Mouse (Mus musculus) liver, embryonic 11.5 days (tissue): ENCODE data around the gene Dagla. TPM values are rescaled to one million over a fixed set of nuclear protein-coding genes. Genes with fewer than 3 reads are reported as not detected.

Source experiments
- ATAC-seq: fragments of 200-750 bp; cut with Nextera tagmentation; replicated peaks from 2 replicates; pipeline ENCODE4 v1.8.0; 2017; ENCODE audit warnings: moderate number of reproducible peaks, mild to moderate bottlenecking, moderate TSS enrichment, moderate library complexity; ENCODE audit not compliant: low FRiP score
- DNase-seq: peaks from one replicate; pipeline ENCODE4 v3.0.0-alpha.2; 2017; ENCODE audit warnings: low spot score
- H3K27ac ChIP-seq: fragments of 300-500 bp; sonication (generic); 2 replicates; pipeline ENCODE4 v1.5.1; 2014; ENCODE audit warnings: mild to moderate bottlenecking, low read depth, low read length, control low read depth
- H3K27me3 ChIP-seq: fragments of 300-500 bp; sonication (generic); replicated peaks from 2 replicates; pipeline ENCODE4 v1.6.1; 2014; ENCODE audit warnings: low read length, mixed read lengths; ENCODE audit not compliant: control insufficient read depth, insufficient read depth
- H3K36me3 ChIP-seq: fragments of 300-500 bp; sonication (generic); 2 replicates; pipeline ENCODE4 v1.6.1; 2014; ENCODE audit warnings: mild to moderate bottlenecking, low read length, moderate library complexity, mixed read lengths; ENCODE audit not compliant: control insufficient read depth, insufficient read depth
- H3K4me1 ChIP-seq: fragments of 300-500 bp; sonication (generic); replicated peaks from 2 replicates; pipeline ENCODE4 v1.6.1; 2014; ENCODE audit warnings: low read length, mixed read lengths; ENCODE audit not compliant: control insufficient read depth, insufficient read depth
- H3K4me2 ChIP-seq: fragments of 300-500 bp; sonication (generic); 2 replicates; pipeline ENCODE4 v1.6.1; 2014; ENCODE audit warnings: mild to moderate bottlenecking, control low read depth, moderate library complexity
- H3K4me3 ChIP-seq: fragments of 300-500 bp; sonication (generic); 2 replicates; pipeline ENCODE4 v1.5.1; 2014; ENCODE audit warnings: low read depth, low read length, control low read depth
- H3K9ac ChIP-seq: fragments of 300-500 bp; sonication (generic); 2 replicates; pipeline ENCODE4 v1.6.1; 2014; ENCODE audit warnings: low read depth, low read length, control low read depth
- H3K9me3 ChIP-seq: fragments of 300-500 bp; sonication (generic); 2 replicates; pipeline ENCODE4 v1.6.1; 2016; ENCODE audit warnings: low read length, inconsistent platforms, mixed read lengths; ENCODE audit not compliant: control insufficient read depth
- WGBS: fragments of 180-500 bp; shearing (Covaris S2); extraction: QIAGEN DNeasy Blood & Tissue Kit; methylation state at CpG from one replicate; pipeline ENCODE4 v1.1.7; 2014; 5-methylcytosine and 5-hydroxymethylcytosine counted together
- polyA plus RNA-seq: library from polyadenylated mRNA; unstranded; fragments of >200 nt; fragmentation: Nextera tagmentation; extraction: Ambion mirVana; gene quantifications from 2 replicates; pipeline ENCODE4 v1.2.1, GENCODE M21; 2014

Dagla gene
- polyA plus RNA-seq, 1 experiment from 2014 or later, result 0.82 TPM

GRCm38 (mm10) chr19:10271592-10271991 is 33.1 kb downstream of the Dagla start:
- no peaks in the 10 kb centered on the region for H3K9me3 ChIP-seq
- WGBS, result 81% methylated on average over 7 of the region's 7 CpGs
- H3K4me3 ChIP-seq, result no peak overlapping the region
- ATAC-seq (no peak), DNase-seq (no peak)
- no peak overlapping the region for H3K27ac ChIP-seq
- no peaks in the 10 kb centered on the region for H3K27me3 ChIP-seq
- H3K4me1 ChIP-seq, result peaks cover 15% of the 10 kb centered on the region
- no peaks in the 10 kb centered on the region for H3K36me3 ChIP-seq
- H3K9ac ChIP-seq, result no peak overlapping the region
- H3K4me2 ChIP-seq, result no peak overlapping the region

GRCm38 (mm10) chr19:10270356-10270755 is 34.3 kb downstream of the Dagla start:
- H3K4me3 ChIP-seq, result no peak overlapping the region
- no peak for ATAC-seq

GRCm38 (mm10) chr19:10268851-10269250 is 35.8 kb downstream of the Dagla start:
- Histone ChIP-seq H3K36me3 (no peaks in the 10 kb centered on the region), H3K27ac (no peak overlapping the region), H3K9me3 (no peaks in the 10 kb centered on the region), H3K4me3 (no peak overlapping the region), H3K4me1 (peaks cover 18% of the 10 kb centered on the region), H3K27me3 (peaks cover 9% of the 10 kb centered on the region), H3K9ac (no peak overlapping the region), H3K4me2 (no peak overlapping the region)
- 75% methylated on average over 15 of the region's 15 CpGs for WGBS
- ATAC-seq, result no peak
- no peak for DNase-seq

More at GRCm38 (mm10) chr19:10270356-10270755, 34.3 kb downstream of the Dagla start:
- Histone ChIP-seq H3K9ac (no peak overlapping the region), H3K4me1 (peaks cover 19% of the 10 kb centered on the region), H3K4me2 (no peak overlapping the region), H3K27me3 (no peaks in the 10 kb centered on the region), H3K9me3 (no peaks in the 10 kb centered on the region), H3K36me3 (no peaks in the 10 kb centered on the region), H3K27ac (no peak overlapping the region)
- no peak for DNase-seq
- 80% methylated on average over 5 of the region's 5 CpGs for WGBS

- Histone ChIP-seq H3K36me3 (no peaks in the 10 kb centered on the region), H3K27me3 (peaks cover 12% of the 10 kb centered on the region), H3K4me1 (peaks cover 17% of the 10 kb centered on the region), H3K9me3 (no peaks in the 10 kb centered on the region), H3K27ac (no peak overlapping the region), H3K4me3 (no peak overlapping the region), H3K9ac (no peak overlapping the region), H3K4me2 (no peak overlapping the region)
- peak; percentile 58 for ATAC-seq
- DNase-seq, result no peak
- 79% methylated on average over 10 of the region's 10 CpGs for WGBS
Measured at GRCm38 (mm10) chr19:10267953-10268352, 36.7 kb downstream of the Dagla start.

GRCm38 (mm10) chr19:10267057-10267456 is 37.6 kb downstream of the Dagla start:
- no peak overlapping the region; the same call in 1 of the 2 replicates for H3K27ac ChIP-seq
- ATAC-seq (0 out of 2 replicates have a peak, but pooled peaks have one; percentile 15), DNase-seq (no peak)
- WGBS, result 18% methylated on average over 15 of the region's 15 CpGs
- no peak overlapping the region for H3K4me3 ChIP-seq
- H3K27me3 ChIP-seq, result peaks cover 14% of the 10 kb centered on the region
- H3K36me3 ChIP-seq, result no peaks in the 10 kb centered on the region
- peaks cover 12% of the 10 kb centered on the region for H3K4me1 ChIP-seq
- no peak overlapping the region for H3K9ac ChIP-seq
- peak overlapping the region; percentile 31 for H3K4me2 ChIP-seq
- H3K9me3 ChIP-seq, result no peaks in the 10 kb centered on the region

- peak overlapping the region; percentile 31; the same call in 1 of the 2 replicates for H3K4me2 ChIP-seq
- ATAC-seq, result no peak; the same call in 1 of the 2 replicates
Measured at GRCm38 (mm10) chr19:10266196-10266850, 38.4 kb downstream of the Dagla start.

GRCm38 (mm10) chr19:10261369-10261768 is 43.3 kb downstream of the Dagla start:
- Histone ChIP-seq H3K27me3 (peaks cover 15% of the 10 kb centered on the region), H3K4me1 (peaks cover 2% of the 10 kb centered on the region; the same call in 1 of the 2 replicates)
- WGBS, result 58% methylated on average over 7 of the region's 7 CpGs

More at GRCm38 (mm10) chr19:10266196-10266850, 38.4 kb downstream of the Dagla start:
- Histone ChIP-seq H3K4me3 (no peak overlapping the region), H3K36me3 (no peaks in the 10 kb centered on the region), H3K27ac (no peak overlapping the region; the same call in 1 of the 2 replicates), H3K9me3 (no peaks in the 10 kb centered on the region), H3K4me1 (peaks cover 12% of the 10 kb centered on the region), H3K27me3 (peaks cover 15% of the 10 kb centered on the region), H3K9ac (no peak overlapping the region)
- whole genome bisulfite sequencing, result 25% methylated on average over 14 of the region's 14 CpGs
- peak; percentile 52 for DNase-seq

GRCm38 (mm10) chr19:10258279-10259011 is 46.2 kb downstream of the Dagla start:
- H3K27me3 ChIP-seq, result peaks cover 3% of the 10 kb centered on the region; the same call in 1 of the 2 replicates
- 19% methylated on average over 6 of the region's 6 CpGs for WGBS
- no peak overlapping the region for H3K4me3 ChIP-seq
- H3K27ac ChIP-seq, result no peak overlapping the region
- no peaks in the 10 kb centered on the region for H3K9me3 ChIP-seq
- DNase-seq, result no peak
- H3K9ac ChIP-seq, result no peak overlapping the region
- no peak overlapping the region for H3K4me2 ChIP-seq
- H3K36me3 ChIP-seq, result no peaks in the 10 kb centered on the region
- H3K4me1 ChIP-seq, result no peaks in the 10 kb centered on the region
- ATAC-seq, result peak; percentile 46

More at GRCm38 (mm10) chr19:10261369-10261768, 43.3 kb downstream of the Dagla start:
- Histone ChIP-seq H3K9me3 (no peaks in the 10 kb centered on the region), H3K9ac (no peak overlapping the region), H3K27ac (no peak overlapping the region), H3K4me2 (no peak overlapping the region), H3K4me3 (no peak overlapping the region), H3K36me3 (no peaks in the 10 kb centered on the region)
- DNase-seq (no peak), ATAC-seq (no peak)
